Mouse (Mus musculus) heart, postnatal 4 days (tissue): ENCODE measurements around the gene Fam78a. TPM values are rescaled to one million over a fixed set of nuclear protein-coding genes. Genes with fewer than 3 reads are reported as not detected.

Experiments used
- DNase-seq: peaks from one replicate; pipeline ENCODE4 v3.0.0; 2021
- total RNA-seq, 2 experiments: library from RNA; stranded (reverse); gene quantifications; 2 replicates each; pipeline ENCODE4 v1.2.3; 2021

Fam78a gene
- total RNA-seq, 2 experiments from 2014 or later, result 40.9 to 42.5 TPM

DNA sequence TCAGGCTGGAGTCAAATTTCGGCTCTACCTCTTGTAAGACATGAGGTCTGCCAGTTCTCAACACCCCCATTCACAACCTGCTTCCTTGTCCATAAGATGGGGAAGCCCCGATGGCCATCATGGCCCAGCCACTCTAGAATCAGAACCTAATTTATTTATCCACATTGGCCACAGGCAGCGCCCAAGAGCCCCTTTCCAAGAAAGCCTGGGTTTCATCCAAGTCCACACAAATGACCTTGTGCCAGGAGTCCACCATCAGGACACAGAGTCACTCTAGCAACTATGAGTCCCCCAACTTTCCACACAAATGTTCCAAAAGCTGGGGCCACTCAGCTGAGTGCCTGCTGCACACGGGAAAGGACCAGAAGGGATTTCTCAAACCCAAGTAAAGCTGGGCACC is 18.7 kb downstream of the Fam78a start:
- DNase-seq, result peak; percentile 66

- DNase-seq, result no peak
Observed at GRCm38 (mm10) chr2:32065371-32065791, 19.3 kb downstream of the Fam78a start.

GRCm38 (mm10) chr2:32064913-32065312 is 19.7 kb downstream of the Fam78a start:
- DNase-seq, result peak; percentile 57

DNA sequence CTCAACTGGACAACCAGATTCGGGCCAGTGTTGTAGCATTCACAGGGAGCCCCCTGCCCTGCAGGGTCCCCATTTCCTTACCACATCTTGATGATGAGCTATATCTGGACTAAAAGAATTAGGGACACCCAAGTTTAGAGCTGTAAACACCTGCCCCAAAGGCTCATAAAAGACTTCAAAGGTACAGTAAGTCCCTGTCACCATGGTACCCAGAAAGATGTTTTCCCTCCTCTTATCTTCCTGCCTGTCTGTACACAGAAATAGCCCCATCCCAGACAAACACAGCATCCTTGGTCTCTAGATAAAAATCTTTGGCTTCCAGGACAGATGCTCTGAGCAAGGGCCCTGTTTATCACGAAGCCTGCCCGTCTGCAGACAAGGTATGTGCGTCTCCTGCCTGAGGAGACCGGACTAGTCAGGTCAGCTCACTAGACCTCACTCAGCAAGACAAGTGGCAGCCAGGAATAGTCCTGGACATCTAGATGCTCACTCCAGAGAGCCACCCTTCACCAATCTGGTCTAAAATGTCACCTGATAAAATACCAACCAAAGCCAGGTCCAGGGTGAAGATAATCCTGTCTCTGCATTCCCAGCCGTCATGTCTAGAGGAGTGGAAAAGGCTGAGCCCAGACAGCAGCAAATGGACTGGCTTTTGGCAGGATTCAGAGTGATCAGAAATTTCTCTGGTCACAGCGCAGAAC is 21.1 kb downstream of the Fam78a start:
- DNase-seq, result no peak

GRCm38 (mm10) chr2:32062626-32063410 is 21.8 kb downstream of the Fam78a start:
- DNase-seq, result no peak

DNA sequence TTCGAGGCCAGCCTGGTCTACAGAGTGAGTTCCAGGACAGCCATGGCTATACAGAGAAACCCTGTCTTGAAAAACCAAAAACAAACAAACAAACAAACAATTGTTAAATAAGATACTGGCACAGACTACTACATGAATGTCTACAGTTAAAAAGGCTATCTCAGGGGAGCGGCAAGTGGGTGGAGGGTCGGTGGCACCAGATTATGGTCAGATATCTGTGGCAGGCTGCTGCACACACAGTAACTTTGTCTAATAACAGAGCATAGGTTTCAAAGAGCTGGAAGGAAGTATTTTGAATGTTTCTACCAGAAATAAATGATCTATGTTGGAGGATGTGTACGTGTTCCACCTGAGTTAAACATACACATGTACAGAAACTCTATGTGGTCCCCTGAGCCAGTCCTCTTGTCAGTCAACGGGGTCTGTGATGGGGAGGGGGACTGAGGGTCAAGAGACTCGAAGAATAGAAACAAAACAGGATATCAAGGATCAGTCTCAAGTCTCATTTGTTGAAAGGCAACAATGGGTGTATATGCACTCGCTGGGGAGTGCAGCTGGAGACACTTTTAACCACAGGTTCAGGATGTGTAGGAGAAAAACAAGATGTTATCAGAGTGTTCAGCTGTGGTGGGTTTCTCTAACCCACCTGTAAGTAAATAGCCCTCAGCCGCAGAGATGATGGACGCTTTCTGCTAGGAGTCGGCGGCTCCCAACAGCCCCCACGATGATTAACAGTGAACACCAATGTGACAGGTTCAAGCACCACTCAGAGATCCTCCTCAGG is 22.7 kb downstream of the Fam78a start:
- no peak for DNase-seq

DNA sequence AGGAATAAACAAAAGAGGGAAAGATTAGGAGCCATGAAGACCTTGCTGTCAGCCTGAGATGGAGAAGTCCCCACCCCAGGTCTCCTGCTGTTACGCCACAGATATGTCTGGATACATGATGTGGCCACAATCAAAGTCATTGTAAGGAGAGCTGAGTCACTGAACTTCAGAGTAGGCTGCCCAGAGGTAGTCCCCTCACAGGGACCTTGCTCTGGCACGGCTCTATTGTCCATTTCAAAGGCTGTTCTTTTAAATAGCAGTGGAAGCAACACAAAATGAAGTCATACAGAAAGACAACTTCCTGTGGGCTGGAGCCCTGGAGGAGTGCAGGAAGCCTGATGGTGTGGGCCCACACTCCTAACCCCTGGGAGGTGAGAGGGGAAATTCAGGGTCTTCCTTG is 23.5 kb downstream of the Fam78a start:
- DNase-seq, result no peak

GRCm38 (mm10) chr2:32060228-32060805 is 24.3 kb downstream of the Fam78a start:
- DNase-seq, result no peak

DNA sequence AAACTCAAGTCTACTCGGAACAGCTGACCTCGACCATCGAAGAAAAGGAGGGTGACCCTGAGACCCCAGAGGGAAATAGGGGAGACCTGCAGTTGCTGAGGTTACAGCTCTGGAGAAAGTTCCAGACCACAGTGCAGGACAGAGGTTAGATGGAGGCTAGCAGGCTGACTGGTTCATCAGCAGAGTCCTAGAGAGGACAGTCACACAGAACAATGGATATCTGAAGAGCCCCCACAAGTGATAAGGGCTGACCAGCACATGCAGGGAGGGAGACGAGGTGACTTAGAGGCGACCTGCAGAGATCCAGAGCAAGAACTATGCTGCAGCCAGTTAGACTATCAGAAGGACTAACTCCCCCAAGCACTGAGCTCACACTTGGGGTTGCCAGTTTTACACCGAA is 25.0 kb downstream of the Fam78a start:
- DNase-seq, result no peak

GRCm38 (mm10) chr2:32058716-32059115 is 25.9 kb downstream of the Fam78a start:
- DNase-seq, result no peak

DNA sequence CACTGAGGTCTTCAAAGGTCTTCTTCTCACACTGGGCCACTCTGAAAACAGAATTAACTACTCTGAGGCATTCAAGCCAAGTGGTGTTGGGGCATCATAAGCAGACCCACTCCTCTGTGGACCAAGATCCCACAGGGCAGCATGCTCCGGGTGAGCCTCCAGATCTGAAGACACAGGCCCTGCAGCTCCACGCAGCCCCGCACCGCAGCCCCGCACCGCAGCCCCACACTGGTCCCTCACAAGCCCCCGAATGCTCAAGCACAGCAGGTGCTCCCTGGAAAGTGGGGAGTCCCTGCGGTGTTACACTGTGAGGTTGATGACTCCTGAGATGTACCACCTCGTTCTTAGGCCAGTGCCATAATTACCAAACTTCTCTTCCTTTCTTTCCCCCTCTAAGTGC is 26.4 kb downstream of the Fam78a start:
- no peak for DNase-seq

- DNase-seq, result no peak
Observed at GRCm38 (mm10) chr2:32057794-32058193, 26.9 kb downstream of the Fam78a start.

DNA sequence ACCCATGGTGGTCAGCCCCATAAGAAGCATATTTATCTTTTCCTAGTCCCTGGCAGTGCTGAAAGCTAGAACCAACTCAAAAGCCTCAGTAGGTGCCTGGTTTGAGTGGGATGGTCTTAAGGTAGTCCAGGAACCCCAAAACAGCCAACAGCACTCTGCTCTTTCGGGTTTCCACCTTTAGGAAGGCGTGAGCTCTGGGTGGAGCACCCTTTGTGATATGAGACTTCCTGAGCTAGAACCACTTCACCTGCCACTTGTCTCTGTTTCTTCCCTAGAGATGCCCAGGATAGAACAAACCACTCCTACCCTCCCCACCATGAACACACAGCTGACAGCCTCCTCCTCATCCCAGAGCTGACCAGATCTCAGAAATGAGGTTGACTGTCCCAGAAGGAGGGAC is 27.3 kb downstream of the Fam78a start:
- no peak for DNase-seq

GRCm38 (mm10) chr2:32056524-32056923 is 28.1 kb downstream of the Fam78a start:
- no peak for DNase-seq

DNA sequence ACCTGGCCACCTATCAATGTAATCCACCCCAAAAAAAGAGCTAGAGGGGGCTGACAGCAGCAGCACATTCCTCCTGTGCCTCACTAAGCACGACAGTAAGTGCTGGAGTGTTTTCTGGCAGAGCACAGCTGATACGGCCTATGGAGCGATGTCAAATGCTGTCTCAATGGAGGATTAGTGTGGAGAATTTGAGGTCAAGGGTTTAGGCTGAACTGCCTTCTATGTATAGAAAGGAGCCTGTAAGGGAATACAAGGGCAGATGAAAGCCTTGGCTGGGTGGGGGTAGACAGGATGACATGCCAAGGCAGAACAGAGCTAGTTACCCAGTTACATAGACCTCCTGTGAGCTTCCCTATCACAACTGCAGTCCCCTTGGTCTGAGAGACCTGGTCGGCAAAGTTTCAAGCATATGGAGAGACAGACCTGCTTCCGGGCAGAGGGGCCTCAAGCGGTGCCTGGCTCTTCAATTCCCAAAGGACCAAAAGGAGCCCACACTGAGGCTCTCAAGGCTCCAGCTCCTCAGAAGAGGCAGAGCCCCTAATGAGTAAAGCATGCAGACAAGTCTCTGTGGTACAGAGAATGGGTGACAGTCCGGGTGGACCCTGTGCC is 29.2 kb downstream of the Fam78a start:
- DNase-seq, result no peak

DNA sequence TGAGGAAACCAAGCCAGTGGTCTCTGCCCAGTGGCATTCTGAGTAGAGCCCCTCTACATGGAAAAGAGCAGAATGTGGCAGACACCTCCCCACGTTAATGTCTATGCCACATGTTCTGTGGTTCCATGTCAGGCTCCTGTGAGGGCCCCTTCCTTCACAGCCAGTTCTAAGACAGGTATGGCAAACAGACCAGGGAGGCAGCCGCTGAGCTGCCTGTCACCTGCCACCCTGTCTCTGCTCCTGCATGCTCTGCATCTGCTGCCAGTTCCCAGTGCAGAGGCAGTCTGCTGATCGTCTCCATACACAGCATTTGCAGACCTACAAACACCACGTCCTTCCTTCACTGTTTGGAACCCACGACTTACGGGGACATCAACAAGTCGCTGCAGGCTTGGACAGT is 32.2 kb downstream of the Fam78a start:
- DNase-seq, result no peak

DNA sequence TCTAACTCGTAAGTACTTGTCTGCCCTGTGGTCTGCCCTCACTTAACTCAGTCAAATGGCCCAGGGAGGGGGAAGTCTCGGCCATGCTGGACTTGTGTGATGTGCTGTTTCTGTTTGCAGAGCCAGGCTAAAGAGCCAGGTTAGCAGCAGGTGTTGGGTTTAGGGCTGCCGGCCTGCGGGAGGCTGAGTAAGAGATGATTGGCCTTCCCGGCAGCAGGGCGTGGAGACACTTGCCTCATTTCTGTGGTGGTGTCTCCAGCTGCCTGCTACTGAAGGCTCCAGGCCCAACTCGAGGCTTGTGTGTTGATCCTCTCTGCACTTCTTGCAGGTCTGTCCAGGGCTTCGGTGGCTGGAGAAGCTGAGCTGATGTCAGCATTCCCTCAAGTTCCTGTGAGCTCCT is 32.9 kb downstream of the Fam78a start:
- no peak for DNase-seq

- peak; percentile 49 for DNase-seq
Observed at GRCm38 (mm10) chr2:32047323-32047722, 37.3 kb downstream of the Fam78a start.

- DNase-seq, result no peak
Observed at GRCm38 (mm10) chr2:32046009-32046408, 38.6 kb downstream of the Fam78a start.

GRCm38 (mm10) chr2:32045375-32045774 is 39.3 kb downstream of the Fam78a start:
- no peak for DNase-seq

- DNase-seq, result no peak
Observed at GRCm38 (mm10) chr2:32043836-32044235, 40.8 kb downstream of the Fam78a start.

DNA sequence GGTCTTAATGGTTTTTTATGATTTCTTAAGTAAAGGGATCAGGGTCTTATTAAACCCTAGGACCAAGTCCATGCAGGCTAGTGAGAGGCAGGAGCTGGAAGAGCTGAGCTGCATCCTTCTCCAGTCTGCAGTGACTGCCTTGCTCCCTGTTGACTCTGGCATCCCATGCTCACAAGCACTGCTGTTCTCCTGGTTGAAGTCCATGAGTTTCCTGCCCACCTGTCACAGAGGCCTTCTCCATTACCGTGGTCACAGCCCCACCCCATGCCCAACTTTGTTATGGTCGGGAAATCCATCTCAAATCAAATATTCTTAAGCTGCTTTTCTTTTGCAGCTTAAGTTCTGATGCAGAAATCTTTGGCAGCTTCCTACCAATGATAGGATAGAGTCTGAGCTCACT is 43.6 kb downstream of the Fam78a start:
- DNase-seq, result no peak
